Mouse (Mus musculus): ENCODE results near the gene Ncf4. TPM values are rescaled to one million over a fixed set of nuclear protein-coding genes. Genes with fewer than 3 reads are reported as not detected.

The Ncf4 gene
- 1 to 10 TPM; 2.0 to 2.6 TPM for total RNA-seq (2021)

- intact Hi-C loops (cut with DNase I): no loop called here
- peak in 1 of 2 experiments; percentile 26 for DNase-seq
These were observed at the start of gene Ncf4 for GRCm38 (mm10) chr15:78244695-78245492. TSS of gene Ncf4 (plus strand) at chr15:78244801.

GRCm38 (mm10) chr15:78195096-78195880, 49.3 kb upstream of the Ncf4 start:
- DNase-seq: no peak
- intact Hi-C loops (cut with DNase I): no loop called here

GRCm38 (mm10) chr15:78204053-78204847, 40.4 kb upstream of the Ncf4 start:
- intact Hi-C loops (cut with DNase I): no loop called here

GRCm38 (mm10) chr15:78205192-78205591, 39.4 kb upstream of the Ncf4 start:
- intact Hi-C loops (cut with DNase I): no loop called here
- peak; percentile 47 to 59 for DNase-seq

More at GRCm38 (mm10) chr15:78204053-78204847, 40.4 kb upstream of the Ncf4 start:
- peak; percentile 36 to 45 for DNase-seq

GRCm38 (mm10) chr15:78206312-78206711, 38.3 kb upstream of the Ncf4 start, which contains the start of gene Pvalb:
TSS of gene Pvalb (minus strand) at chr15:78206400.
- intact Hi-C loops (cut with DNase I): no loop called here
- no peak for DNase-seq

GRCm38 (mm10) chr15:78210203-78210602, 34.4 kb upstream of the Ncf4 start:
- intact Hi-C loops (cut with DNase I): no loop called here
- DNase-seq: no peak

GRCm38 (mm10) chr15:78211367-78211766, 33.2 kb upstream of the Ncf4 start:
- intact Hi-C loops (cut with DNase I): no loop called here
- no peak for DNase-seq

GRCm38 (mm10) chr15:78215269-78215668, 29.3 kb upstream of the Ncf4 start:
- intact Hi-C loops (cut with DNase I): no loop called here
- DNase-seq: no peak

- intact Hi-C loops (cut with DNase I): no loop called here
- no peak for DNase-seq
These were observed 16.8 kb upstream of the Ncf4 start for GRCm38 (mm10) chr15:78227816-78228215.

- DNase-seq: no peak
- intact Hi-C loops (cut with DNase I): no loop called here
These were observed 13.0 kb upstream of the Ncf4 start for GRCm38 (mm10) chr15:78231346-78232331.

- intact Hi-C loops (cut with DNase I): no loop called here
- DNase-seq: no peak
These were observed 9.6 kb upstream of the Ncf4 start for GRCm38 (mm10) chr15:78234823-78235509.

- DNase-seq: peak; percentile 32 to 82
- intact Hi-C loops (cut with DNase I): loop anchor here (2.0 kb wide), 1 partner anchor 61 kb away; no protein-coding TSS in a partner anchor
These were observed 5.1 kb upstream of the Ncf4 start for GRCm38 (mm10) chr15:78239453-78239852.

- no peak for DNase-seq
- intact Hi-C loops (cut with DNase I): loop anchor here (2.0 kb wide), 1 partner anchor 61 kb away; no protein-coding TSS in a partner anchor
These were observed 4.5 kb upstream of the Ncf4 start for GRCm38 (mm10) chr15:78239956-78240617.

GRCm38 (mm10) chr15:78241335-78241734, 3.3 kb upstream of the Ncf4 start:
- intact Hi-C loops (cut with DNase I): no loop called here
- no peak for DNase-seq

- peak in 1 of 2 experiments; percentile 29 for DNase-seq
- intact Hi-C loops (cut with DNase I): no loop called here
These were observed 1.5 kb upstream of the Ncf4 start for GRCm38 (mm10) chr15:78243061-78243460.

- intact Hi-C loops (cut with DNase I): no loop called here
- DNase-seq: peak in 1 of 2 experiments; percentile 30
These were observed 827 bp upstream of the Ncf4 start for GRCm38 (mm10) chr15:78243774-78244173.

- intact Hi-C loops (cut with DNase I): no loop called here
- no peak for DNase-seq
These were observed 1.8 kb downstream of the Ncf4 start for GRCm38 (mm10) chr15:78246143-78247116.

Data from heart, postnatal 10 days (tissue).